Mouse (Mus musculus) spleen, adult 10 weeks (tissue): ENCODE data around the gene Dcaf4. TPM values are rescaled to one million over a fixed set of nuclear protein-coding genes. Genes with fewer than 3 reads are reported as not detected.

ENCODE experiments used
- polyA plus RNA-seq: library from polyadenylated mRNA; stranded (reverse); fragments of 350-450 nt; fragmentation: Illumina TruSeq; extraction: RNeasy Lipid Tissue Mini Kit (QIAGEN cat#74804); gene quantifications from one replicate; pipeline ENCODE4 v1.2.3, GENCODE M21; 2015; ENCODE audit warnings: low replicate concordance; ENCODE audit not compliant: insufficient read depth

The Dcaf4 gene
- polyA plus RNA-seq: 14.0 TPM

GRCm38 (mm10) chr12:83520311-83520890, at the start of gene Dcaf4:
Gene Dcaf4 (plus strand): TSS chr12:83520466.

GRCm38 (mm10) chr12:83487476-83487991, 32.7 kb upstream of the Dcaf4 start, which contains the start of gene Dpf3:
Gene Dpf3 (minus strand): TSS chr12:83487716.

Other genes starting within 250 kb of the Dcaf4 start
- 1.4 TPM for gene Dpf3, start 32.8 kb upstream of the Dcaf4 start, polyA plus RNA-seq
- gene Zfyve1, start 76.8 kb downstream of the Dcaf4 start, polyA plus RNA-seq: 18.7 TPM
- gene Rbm25, start 110.8 kb downstream of the Dcaf4 start, polyA plus RNA-seq: 391 TPM
- 63.8 TPM for gene Psen1, start 167.7 kb downstream of the Dcaf4 start, polyA plus RNA-seq
- gene Papln, start 243.2 kb downstream of the Dcaf4 start, polyA plus RNA-seq: 0.11 TPM